Mouse (Mus musculus) testis, adult 2 months (tissue): ENCODE data around the gene Axdnd1. TPM values are rescaled to one million over a fixed set of nuclear protein-coding genes. Genes with fewer than 3 reads are reported as not detected.

Experiments
- H3K27ac ChIP-seq: fragments of 200-500 bp; 2 replicates; pipeline ENCODE4 v1.5.1; 2012; ENCODE audit warnings: low read depth, low read length; ENCODE audit not compliant: control insufficient read depth, insufficient read depth
- H3K27me3 ChIP-seq: fragments of 200-500 bp; 2 replicates; pipeline ENCODE4 v1.6.1; 2012; ENCODE audit warnings: mild to moderate bottlenecking, low read length, moderate library complexity; ENCODE audit not compliant: control insufficient read depth, insufficient read depth
- H3K36me3 ChIP-seq: fragments of 200-500 bp; 2 replicates; pipeline ENCODE4 v1.6.1; 2012; ENCODE audit warnings: mild to moderate bottlenecking, low read length; ENCODE audit not compliant: control insufficient read depth, insufficient read depth
- H3K4me1 ChIP-seq: fragments of 200-500 bp; 2 replicates; pipeline ENCODE4 v1.6.1; 2012; ENCODE audit warnings: low read length; ENCODE audit not compliant: control insufficient read depth, insufficient read depth
- H3K4me3 ChIP-seq: fragments of 200-500 bp; 2 replicates; pipeline ENCODE4 v1.5.1; 2012; ENCODE audit warnings: low read depth, mild to moderate bottlenecking, low read length, moderate library complexity, mixed read lengths; ENCODE audit not compliant: control insufficient read depth
- CTCF ChIP-seq: fragments of 200-500 bp; IDR thresholded peaks from 2 replicates; pipeline ENCODE4 v1.5.1; 2012; ENCODE audit warnings: low read depth, mild to moderate bottlenecking, inconsistent platforms, low read length, moderate library complexity; ENCODE audit not compliant: control insufficient read depth, insufficient read depth, insufficient replicate concordance
- POLR2A ChIP-seq: fragments of 200-500 bp; IDR thresholded peaks from 2 replicates; pipeline ENCODE4 v1.6.1; 2012; ENCODE audit warnings: low read depth, mild to moderate bottlenecking, inconsistent platforms, low read length, moderate library complexity; ENCODE audit not compliant: control insufficient read depth
- polyA plus RNA-seq: library from polyadenylated mRNA; depleted of rRNA; stranded (reverse); fragments of >200 nt; gene quantifications from 2 replicates; pipeline ENCODE4 v1.2.3, GENCODE M21; 2012; rRNA removed

Axdnd1 gene
- polyA plus RNA-seq, 1 experiment = 198 TPM

- H3K4me1 ChIP-seq = no peaks in the 10 kb centered on the region
- TF ChIP-seq POLR2A (no peak), CTCF (no peak)
- no peak overlapping the region for H3K27ac ChIP-seq
Measured at GRCm38 (mm10) chr1:156273647-156274046, 147.3 kb downstream of the Axdnd1 start.

More at GRCm38 (mm10) chr1:156273647-156274046, 147.3 kb downstream of the Axdnd1 start:
- H3K4me3 ChIP-seq = no peak overlapping the region
- no peaks in the 10 kb centered on the region for H3K27me3 ChIP-seq
- H3K36me3 ChIP-seq = peaks cover 3% of the 10 kb centered on the region; the same call in 1 of the 2 replicates

Other genes with a start within 250 kb of the Axdnd1 start
- gene Fam163a, start 216.1 kb downstream of the Axdnd1 start, polyA plus RNA-seq = 0.02 and 0.07 TPM in 2 replicates
- 24.9 and 26.3 TPM in 2 replicates for gene Tdrd5, start 117.5 kb downstream of the Axdnd1 start, polyA plus RNA-seq
- 0.21 and 0.23 TPM in 2 replicates for gene Nphs2, start 110.4 kb downstream of the Axdnd1 start, polyA plus RNA-seq
- gene Gm2000, start 55.1 kb downstream of the Axdnd1 start, polyA plus RNA-seq = 6.9 and 7.6 TPM in 2 replicates
- gene Soat1, start 53.2 kb upstream of the Axdnd1 start, polyA plus RNA-seq = 32.4 and 34.4 TPM in 2 replicates
- 4.0 and 4.3 TPM in 2 replicates for gene Gm10031, start 102.9 kb upstream of the Axdnd1 start, polyA plus RNA-seq
- gene Abl2, start 137.6 kb upstream of the Axdnd1 start, polyA plus RNA-seq = 5.1 and 5.9 TPM in 2 replicates